Mouse (Mus musculus): Measurements from ENCODE around the gene Mgat3. TPM values are rescaled to one million over a fixed set of nuclear protein-coding genes. Genes with fewer than 3 reads are reported as not detected.

Gene Mgat3
- total RNA-seq, 2 experiments from 2014 or later: 109 to 112 TPM

DNA sequence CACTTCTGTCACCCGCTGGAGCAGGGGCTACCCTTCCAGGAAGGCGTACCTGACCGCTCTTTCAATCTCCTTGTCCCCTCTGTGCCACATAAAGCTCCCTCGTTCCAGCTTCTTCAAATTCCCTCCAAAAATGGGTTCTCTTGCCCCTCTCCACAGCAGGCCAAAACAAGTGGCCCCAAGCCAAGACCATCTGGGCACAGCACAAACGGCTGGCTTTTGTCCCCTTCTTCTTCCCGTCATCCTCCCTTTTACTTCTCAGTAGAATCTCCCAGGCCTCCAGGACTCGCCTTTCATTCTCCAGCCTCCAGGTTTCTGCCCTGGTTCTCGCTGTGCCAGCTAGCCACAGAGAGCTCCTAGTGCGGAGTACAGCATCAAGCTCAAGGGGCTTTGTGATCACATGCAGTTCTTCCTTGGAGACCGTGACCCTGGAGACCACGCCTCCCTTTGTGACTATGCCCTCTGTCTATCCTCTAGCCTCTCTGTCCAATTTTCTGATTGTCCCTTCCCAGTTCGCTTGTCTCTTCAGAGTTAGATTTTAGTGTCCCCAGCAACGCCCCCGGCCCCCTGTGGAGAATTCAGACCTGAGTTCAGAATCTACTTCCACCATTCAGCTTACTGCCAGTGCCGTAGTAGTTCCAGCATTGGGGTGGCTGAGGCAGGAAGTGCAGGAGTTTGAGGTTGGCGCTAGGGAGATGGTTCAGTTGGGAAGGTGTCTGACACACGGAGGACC is 54.7 kb downstream of the Mgat3 start:
- no peak for DNase-seq

DNA sequence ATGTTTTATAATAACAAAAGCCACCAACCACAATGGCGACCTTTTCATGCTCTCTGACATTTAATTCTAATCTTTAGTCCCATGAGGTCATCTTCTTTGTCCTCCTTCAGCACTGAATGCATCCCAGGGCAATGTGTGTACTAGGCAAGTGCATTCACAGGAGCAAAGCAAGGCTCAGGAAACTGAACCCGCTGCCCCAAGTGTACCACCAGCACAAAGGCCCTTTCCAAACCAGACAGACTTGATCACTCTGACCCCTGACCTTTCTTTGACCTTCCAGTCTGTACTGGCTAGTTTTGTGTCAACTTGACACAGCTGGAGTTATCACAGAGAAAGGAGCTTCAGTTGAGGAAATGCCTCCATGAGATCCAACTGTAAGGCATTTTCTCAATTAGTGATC is 58.8 kb downstream of the Mgat3 start:
- no peak for DNase-seq

DNA sequence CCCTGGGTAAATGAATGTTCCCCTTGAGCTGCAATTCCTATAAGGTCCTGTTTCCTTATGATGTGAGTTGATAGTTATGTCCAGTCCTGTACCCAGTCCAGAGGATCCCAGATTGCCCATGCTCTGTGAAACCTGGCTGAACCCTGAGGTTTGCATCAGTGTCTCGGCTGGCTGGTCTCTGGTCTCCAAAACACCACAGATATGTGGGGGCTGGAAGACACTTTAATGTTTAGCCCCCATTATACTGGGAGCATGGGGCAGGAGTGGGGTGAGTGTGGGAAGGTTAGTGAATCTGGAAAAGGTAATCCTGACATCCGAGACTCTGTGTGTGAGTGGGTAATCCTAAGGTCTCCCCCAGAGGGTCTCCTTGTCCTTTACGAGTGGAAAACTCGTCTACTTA is 59.5 kb downstream of the Mgat3 start:
- no peak for DNase-seq

DNA sequence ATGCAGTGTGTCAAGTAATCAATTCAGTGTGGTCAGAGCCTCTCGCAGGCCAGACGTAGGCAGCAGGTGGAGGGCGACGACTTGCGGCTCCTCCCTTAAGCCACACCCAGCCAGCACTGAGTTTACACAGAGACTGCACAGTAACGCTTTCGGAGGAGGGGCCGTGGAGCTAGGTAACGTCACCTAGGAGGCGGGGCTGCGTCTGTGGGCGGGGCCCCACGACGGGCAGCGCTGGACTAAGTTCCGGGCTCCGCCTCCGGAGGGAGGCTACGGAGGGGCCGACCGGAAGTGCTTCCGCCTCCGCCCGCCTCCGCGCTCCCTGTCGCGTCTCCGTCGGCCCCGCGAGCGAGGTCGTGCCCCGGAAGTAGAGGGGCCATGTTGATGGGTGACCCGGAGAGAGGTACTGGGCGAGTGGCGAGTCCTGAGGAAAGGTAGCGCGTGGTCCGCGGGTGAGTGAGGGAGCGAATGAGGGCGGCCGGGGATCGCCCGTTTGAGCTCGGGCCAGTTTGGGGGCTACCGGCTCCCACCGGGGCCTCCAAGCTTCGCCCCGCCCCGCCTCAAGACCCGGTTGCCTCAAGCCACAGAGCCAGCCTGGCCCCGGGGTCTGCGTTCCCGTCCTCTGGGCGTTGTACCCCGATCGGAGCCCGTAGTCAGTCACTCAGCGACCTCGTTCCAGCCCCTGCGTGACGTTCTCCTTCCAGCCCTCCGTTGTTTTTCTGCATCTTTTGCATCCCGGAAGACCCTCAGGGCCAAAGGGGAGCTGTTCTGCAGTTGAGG is 60.4 kb downstream of the Mgat3 start, which contains the start of gene Mief1:
Mief1 (plus strand) TSS at position 286 of the 777 bp plus-strand sequence.
- DNase-seq: peak; percentile 97 to 98

DNA sequence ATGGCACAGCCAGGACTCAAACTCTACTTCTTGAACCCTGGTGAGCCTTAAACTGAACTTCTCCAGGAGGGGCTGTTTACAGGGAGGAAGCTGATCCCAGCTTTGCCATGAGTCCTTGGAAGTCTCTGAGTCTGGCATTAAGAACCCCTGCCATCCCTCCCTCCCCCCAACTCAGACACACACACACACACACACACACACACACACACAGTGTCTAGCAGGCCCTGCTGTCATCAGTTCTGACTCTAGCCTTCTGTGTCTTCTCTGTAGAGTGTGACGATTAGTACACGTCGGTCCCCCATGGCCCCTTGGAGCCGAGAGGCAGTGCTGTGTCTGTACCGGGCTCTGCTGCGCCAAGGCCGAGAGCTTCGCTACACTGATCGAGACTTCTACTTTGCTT is 62.0 kb downstream of the Mgat3 start, which contains the start of gene AC140267.1:
AC140267.1 (plus strand) TSS at position 301 of the 400 bp plus-strand sequence.
- no peak for DNase-seq

DNA sequence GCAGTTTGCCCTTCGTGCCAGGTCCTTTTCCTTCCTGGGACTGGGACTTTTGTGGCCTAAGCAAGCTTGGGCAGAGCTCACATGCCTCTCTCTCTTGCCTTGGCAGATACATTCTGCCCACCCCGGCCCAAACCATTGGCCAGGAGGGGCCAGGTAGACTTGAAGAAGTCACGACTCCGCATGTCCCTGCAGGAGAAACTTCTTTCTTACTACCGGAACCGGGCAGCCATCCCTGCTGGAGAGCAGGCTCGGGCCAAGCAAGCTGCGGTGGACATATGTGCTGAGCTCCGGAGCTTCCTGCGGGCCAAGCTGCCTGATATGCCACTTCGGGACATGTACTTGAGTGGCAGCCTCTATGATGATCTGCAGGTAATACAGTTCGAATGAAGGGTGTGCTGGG is 74.6 kb downstream of the Mgat3 start:
- DNase-seq: no peak

DNA sequence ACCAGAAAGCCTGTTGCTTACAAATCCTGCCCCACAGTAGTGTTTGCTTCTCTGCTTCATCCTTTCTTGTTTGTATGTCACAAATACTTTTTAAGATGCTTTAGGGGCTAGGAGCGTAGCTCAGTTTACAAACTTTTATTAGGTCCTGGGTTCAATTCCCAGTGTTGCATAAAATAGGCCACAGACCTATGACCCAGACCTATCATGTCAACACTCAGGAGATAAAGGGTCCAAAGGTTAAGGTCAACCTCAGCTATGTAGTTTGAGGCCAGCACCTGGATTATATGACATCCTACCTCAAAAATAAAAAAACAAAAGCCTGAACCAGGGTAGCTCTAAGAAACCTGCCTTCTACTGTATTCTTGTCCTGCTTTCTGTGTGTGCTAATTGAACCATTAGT is 75.1 kb downstream of the Mgat3 start:
- no peak for DNase-seq

DNA sequence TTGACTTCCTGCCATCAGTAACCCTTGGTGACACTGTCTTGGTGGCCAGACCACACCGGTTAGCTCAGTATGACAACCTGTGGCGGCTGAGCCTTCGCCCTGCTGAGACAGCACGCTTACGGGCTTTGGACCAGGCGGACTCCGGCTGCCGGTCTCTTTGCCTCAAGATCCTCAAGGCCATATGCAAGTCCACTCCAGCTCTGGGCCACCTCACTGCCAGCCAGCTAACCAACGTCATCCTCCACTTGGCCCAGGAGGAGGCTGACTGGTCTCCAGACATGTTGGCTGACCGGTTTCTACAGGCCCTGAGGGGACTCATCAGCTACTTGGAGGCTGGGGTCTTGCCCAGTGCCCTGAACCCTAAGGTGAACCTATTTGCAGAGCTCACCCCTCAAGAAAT is 76.2 kb downstream of the Mgat3 start:
- no peak for DNase-seq

DNA sequence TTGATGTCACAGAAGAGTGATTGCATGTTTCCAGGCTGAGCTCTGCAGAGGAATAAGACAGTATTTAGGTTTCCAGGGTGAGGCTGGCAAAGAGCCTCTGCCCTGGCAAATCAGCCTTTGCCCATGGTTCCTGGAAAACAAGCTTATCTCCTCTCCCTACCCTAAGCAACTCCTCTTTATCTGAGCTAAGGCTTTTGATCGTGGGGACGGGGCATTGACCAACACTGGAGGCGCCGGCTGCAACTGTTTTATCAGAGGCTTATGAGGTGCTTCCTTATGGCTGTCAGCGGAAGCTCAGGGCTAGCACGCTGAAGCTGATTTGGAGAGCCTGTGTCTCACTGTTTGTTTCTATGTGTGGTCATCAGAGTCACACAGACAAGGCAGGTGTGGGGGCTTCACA is 77.1 kb downstream of the Mgat3 start:
- no peak for DNase-seq

DNA sequence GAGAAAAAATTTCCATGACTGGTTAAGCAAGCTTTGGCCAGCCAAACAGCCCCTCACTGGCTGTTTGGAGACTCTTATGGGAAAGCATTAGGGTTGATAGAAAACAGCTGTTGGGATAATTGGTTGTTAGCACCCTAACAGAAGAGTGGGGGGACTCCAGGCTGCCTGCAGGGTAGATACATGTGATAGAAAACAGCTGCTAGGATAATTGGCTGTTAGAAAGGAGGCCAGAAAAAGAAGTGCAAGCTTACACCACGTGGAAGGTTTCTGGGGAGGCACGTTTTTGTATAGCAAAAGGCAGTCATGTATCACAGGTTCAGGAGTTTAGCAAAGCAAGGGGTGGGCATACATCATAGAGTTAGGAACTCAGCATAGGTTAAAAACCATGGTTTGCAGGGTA is 80.0 kb downstream of the Mgat3 start:
- no peak for DNase-seq

DNA sequence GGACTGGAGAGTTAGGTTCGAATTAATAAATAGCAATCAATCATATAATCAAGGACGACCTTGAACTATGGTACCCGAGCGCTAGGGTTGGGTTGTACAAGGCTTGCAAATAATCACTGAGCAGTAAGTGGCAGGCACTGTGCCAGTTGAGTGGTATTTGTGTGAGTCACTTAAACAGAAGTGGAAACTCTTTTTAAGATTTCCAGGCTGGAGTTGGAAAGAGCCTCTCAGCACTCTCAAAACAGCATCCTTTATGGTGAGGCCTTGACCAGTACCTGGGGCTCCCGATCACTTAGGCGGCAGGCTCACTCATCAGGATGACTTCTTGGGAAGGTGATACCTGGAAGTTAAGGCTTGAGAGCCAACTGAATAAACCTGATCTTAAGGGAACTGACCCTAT is 80.7 kb downstream of the Mgat3 start:
- no peak for DNase-seq

DNA sequence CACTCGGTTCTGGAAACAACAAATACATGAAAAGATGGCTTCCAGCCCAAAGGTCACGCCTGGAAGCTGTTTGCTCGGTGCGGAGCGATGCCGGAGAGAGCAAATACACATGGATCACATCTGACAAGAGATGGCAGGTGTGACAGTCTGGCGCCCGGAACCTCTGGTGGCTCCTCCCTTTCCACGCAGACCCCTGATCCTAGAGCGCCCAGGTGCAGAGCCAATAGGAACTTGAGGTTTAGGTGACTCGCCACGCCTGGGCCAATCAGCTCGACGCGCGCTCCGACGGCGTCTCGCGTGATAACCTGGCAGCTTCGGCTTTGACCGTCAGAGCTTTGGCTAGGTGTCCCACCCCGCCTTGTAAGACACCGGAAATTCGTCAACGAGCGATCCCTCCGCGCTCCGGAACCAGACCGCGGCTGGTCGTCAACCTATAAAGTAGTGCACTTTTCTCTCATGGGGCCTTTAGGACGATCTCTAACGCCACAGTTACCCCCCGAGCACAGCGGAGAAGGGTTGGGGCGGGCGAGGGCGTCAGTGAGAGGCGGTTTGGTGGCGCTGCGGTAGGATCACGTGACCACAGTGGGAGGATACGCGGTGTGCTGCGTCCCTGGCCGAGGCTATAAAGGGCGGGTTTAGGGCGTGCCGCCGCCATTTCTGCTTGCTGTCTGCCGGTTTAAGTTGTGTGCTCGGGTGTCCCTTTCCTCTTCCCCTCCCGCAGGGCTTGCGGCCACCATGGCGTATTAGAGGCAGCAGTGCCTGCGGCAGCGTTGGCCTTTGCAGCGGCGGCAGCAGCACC is 81.5 kb downstream of the Mgat3 start, which contains the start of gene Atf4:
Atf4 (plus strand) TSS at position 338 of the 799 bp plus-strand sequence.
- peak; percentile 98 to 99 for DNase-seq

DNA sequence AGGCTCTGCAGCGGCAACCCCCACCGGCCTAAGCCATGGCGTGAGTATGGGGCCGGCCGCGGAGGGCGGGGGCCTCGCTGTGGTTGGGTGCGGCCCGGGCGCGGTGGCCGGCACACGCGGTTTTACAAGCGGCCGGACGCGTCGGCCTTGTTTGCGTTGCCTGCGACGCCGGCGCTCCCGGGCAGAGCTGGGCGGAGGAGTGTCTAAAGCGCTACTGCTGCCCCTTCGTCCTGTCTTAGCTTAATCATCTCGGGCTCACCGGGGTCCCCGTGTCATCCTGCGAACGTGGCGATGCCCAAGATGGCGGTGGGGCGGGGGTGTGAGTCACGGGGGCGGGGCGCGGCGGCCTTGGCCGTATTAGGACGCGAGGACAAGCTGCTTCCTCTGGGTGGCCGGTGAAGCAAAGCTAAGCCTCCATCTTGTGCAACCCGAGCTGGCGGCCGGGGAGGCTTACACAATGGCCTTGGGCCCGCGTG is 82.2 kb downstream of the Mgat3 start:
- DNase-seq: peak; percentile 52 to 54

DNA sequence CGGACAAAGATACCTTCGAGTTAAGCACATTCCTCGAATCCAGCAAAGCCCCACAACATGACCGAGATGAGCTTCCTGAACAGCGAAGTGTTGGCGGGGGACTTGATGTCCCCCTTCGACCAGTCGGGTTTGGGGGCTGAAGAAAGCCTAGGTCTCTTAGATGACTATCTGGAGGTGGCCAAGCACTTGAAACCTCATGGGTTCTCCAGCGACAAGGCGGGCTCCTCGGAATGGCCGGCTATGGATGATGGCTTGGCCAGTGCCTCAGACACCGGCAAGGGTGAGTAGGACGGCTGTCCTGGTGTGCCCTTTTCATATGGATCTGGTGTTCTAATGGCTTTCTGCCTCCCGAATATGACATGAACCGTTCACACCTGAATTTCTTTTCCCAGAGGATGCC is 82.7 kb downstream of the Mgat3 start:
- DNase-seq: no peak

DNA sequence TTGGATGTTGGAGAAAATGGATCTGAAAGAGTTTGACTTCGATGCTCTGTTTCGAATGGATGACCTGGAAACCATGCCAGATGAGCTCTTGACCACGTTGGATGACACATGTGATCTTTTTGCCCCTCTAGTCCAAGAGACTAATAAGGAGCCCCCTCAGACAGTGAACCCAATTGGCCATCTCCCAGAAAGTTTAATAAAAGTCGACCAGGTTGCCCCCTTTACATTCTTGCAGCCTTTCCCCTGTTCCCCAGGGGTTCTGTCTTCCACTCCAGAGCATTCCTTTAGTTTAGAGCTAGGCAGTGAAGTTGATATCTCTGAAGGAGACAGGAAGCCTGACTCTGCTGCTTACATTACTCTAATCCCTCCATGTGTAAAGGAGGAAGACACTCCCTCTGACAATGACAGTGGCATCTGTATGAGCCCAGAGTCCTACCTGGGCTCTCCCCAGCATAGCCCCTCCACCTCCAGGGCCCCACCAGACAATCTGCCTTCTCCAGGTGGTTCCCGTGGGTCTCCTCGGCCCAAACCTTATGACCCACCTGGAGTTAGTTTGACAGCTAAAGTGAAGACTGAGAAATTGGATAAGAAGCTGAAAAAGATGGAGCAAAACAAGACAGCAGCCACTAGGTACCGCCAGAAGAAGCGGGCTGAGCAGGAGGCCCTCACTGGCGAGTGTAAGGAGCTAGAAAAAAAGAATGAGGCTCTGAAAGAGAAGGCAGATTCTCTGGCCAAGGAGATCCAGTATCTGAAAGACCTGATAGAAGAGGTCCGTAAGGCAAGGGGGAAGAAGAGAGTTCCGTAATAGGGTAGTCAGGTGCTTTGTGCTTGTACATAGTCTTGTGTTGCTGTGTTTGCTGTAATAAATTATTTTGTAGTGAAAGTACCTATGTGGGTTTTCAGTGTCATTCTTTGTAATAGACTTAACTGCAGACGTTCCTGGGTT is 83.4 kb downstream of the Mgat3 start:
- no peak for DNase-seq

DNA sequence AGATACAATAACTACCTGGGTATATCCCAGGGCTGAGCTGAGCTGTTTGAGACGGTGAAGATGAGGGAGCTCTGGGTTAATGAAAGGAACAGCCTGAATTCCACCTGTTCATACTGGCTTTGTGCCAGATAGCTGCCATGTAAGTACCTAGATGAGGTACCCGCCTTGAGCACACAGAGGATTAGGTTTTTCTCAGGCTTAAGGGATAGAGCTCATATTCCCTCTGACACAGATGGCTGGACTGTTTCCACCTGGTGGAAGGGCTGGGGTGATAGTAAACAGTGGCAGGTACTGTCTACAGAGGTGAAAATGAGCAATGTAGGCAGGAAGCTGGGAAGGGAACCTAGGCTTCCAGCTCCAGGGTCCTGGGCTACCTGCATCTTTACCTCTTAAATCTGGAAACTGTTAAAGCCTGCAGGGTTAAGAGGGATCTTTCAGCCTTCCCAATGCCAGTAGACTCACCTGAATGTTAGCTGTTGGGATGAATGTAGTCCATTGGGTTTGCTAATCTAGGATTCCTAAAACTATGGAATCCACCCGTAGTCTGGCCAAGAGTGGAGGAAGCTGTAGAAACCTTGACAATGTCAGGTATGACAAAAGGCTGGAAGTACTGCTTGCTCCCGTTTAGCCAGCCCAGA is 84.2 kb downstream of the Mgat3 start:
- no peak for DNase-seq

DNA sequence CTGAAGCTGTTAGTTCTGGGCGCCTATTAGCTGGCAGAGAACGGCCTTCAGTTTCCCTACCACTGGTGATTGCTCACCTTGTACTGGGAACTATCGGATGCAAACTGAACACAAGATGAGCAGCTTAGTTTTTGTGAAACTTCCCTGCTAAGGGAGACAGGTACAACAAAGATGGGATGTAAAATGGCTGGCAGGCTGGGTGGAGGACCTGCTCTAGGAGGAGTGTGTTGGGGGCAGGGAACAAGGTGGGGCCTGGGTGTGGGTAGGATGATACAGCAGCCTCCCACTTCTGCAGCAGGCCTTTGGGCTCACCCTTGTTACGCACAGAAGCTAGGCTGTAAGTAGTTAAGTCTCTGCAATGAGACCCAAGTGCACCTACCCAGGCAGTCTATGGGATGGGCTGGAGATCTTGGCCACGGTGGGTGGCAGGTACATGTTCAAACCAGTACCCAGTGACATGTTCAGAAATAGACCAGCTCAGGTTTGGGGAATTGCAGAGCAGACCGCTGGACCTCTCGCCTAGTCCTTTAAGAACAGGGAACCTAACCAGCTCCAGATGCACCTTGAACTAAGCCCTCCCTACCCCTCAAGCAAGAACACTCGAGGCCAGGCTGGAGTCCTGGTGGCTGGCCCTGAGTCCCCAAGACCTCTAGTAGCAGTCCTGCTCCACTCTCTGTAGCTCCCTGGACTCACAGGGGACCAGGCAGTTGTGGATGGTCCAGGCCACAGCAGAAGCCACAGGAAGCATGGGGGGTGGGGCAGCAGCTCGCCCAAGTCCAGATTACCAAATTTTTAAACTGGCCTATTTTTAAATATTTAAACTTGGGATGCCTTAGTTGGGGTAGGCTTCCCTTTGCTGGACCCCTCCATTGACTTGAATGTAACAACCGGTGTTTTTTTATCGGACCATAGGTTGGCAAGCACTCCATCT is 85.0 kb downstream of the Mgat3 start:
- DNase-seq: no peak

DNA sequence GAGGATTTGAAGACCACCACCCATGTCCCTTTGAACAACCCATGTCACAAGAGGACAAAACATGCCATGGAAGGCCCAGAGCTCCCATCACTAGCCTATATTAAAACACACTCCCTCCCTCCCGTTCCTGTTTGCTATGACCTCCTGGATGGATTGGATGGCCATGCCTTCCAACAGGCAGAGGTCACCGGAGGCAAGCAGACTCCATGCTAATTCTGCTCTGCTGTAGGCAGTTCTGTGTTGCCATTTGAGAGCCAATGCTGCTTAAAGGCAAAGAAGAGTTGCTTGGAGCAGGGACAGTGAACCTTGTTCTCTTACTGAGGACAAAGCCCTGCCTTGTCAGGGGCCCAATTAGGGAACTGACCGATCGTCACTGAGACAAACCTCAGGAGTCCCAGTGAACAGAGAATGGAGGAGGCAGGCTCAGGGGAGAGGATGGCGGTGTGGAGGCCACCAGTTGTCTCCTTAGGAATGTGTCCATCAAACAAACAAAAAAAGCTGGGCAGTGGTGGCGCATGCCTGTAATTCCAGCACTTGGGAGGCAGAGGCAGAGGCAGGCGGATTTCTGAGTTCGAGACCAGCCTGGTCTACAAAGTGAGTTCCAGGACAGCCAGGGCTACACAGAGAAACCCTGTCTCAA is 86.0 kb downstream of the Mgat3 start:
- DNase-seq: no peak

DNA sequence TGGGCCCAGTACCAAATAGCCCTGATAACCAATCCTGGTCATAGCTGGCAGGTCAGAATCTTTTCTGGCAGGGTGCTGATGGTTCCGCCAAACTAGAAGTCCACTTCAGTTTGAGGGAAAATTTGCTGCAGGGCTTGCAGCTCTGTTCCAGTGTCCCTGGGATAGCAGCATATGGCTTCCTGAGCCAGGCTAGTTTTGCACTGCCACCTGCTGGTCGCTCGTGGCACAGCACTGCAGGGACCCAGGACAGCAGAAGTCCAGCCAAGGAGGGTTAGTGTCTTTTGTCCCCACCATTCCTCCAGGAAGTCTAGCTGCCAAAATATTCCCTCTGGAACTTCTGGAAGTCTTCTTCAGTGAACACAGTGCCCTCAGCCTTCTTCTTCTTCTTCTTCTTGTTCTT is 87.2 kb downstream of the Mgat3 start:
- DNase-seq: peak; percentile 81
